Mouse (Mus musculus) layer of hippocampus, postnatal 36 days (tissue): ENCODE data around the gene Pik3c2g. TPM values are rescaled to one million over a fixed set of nuclear protein-coding genes. Genes with fewer than 3 reads are reported as not detected.

ENCODE experiments used
- DNase-seq, 2 experiments: peaks; one replicate each; pipeline ENCODE4 v3.0.0; 2022
- total RNA-seq, 2 experiments: library from RNA; stranded (reverse); gene quantifications; 2 replicates each; pipeline ENCODE4 v1.2.3; 2021

Pik3c2g gene
- under 1 TPM; 0.10 to 0.18 TPM for total RNA-seq

DNA sequence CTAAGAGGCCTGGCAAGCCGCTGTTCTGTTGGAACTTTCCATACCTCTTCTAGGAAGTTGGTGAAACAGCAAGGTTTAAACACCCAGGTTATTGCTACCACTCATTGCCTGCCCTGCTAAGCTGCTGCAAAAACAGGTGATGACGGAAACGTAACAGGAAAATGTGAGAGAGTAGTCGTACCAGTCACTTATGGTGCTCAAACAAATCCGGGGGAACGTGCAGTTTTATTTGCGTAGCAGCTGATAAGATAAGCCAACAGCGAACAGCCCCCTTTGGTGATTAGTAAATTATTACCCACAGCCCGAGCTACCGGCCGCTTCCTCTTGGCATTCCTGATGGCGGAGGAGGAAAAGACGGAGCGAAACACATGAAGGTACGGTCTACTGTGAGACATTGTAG, at the start of gene Pik3c2g:
Gene Pik3c2g, plus strand, starts transcription at position 330 of the 400 bp plus-strand sequence.
- DNase-seq, result no peak

DNA sequence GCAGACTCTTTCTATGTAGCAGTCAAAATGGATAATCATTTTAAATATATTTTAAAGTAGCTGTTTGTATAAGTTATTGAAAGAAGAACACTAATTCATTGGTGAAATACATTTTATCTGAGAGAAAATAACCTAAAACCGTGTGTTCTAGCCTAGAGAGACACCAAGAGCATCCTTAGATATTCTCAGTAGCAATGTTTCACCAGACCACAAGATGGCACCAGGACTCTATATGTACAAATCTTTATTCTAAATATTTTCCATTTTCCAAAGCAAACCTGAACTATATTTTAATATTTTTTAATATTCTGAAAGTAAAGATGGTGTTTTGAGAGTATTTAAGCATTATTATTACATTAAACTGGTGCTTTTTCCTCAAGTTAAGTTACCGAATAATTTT, 48.6 kb upstream of the Pik3c2g start:
- DNase-seq, result no peak

DNA sequence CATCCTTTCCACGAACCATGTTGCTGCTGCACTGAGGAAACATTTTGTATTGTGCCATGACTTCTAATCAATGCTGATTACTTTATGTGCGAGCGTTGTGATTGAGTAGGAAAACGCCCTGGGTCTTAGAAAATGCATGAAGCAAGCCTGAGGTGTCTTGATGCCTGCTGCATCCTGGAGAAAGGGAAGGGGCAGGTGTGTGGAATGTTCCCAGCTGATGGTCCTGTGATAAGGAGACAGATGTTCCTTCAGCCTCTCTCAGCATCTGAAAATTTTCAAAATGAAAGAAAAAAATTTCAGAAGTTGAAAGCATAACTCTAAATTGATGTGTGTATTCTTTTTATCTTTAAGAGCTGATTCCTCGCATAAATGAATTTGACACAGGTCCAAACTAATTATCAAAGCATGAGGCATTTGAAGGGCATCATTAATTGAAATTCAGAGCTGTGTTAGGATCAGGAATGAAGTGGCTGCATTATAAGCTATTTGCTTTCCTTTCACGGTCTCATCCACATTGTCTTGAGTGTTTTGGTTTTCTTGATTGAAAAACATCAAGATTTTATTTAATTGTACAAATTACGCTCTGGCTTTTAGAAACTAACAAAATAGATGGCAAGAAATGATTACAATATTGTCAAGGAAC, 31.4 kb upstream of the Pik3c2g start:
- DNase-seq, result no peak

DNA sequence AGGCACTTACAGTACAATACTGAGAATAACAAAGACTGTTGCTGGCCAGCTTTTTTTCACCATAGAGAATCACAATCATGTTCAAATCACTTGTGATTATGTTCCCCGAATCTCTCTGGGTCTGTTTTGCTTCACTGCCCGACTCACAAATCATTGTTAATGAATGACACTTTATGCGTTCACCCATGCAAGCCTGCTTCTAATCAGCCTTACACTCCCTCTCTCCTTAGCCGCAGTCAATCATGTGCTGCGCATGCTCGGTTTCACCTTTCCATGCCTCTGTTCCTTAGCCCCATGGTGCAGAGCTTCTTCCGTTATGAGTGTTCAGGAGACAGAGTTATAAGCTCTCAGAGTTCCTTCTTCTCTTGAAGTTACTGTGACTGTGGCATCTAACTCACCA, 17.8 kb upstream of the Pik3c2g start:
- DNase-seq, result no peak

DNA sequence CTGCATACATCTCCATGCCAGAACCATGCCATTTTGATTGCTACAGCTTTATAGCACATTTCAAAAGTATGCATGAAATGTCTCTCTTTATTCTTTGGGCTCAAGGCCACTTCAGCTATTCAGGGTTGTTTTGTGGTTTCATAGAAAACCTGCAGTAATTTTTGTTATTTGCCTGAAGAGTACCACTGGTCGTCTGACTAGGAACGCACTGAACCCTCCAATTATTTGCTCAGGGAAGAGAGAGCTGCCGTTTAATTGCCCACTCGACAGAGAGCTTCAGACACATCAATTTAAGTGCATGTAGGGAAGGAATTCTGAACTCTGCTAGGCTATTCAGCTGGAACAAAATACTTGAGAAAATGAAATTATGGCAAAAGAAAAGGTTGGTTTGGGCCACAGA, 11.2 kb upstream of the Pik3c2g start:
- DNase-seq, result no peak

DNA sequence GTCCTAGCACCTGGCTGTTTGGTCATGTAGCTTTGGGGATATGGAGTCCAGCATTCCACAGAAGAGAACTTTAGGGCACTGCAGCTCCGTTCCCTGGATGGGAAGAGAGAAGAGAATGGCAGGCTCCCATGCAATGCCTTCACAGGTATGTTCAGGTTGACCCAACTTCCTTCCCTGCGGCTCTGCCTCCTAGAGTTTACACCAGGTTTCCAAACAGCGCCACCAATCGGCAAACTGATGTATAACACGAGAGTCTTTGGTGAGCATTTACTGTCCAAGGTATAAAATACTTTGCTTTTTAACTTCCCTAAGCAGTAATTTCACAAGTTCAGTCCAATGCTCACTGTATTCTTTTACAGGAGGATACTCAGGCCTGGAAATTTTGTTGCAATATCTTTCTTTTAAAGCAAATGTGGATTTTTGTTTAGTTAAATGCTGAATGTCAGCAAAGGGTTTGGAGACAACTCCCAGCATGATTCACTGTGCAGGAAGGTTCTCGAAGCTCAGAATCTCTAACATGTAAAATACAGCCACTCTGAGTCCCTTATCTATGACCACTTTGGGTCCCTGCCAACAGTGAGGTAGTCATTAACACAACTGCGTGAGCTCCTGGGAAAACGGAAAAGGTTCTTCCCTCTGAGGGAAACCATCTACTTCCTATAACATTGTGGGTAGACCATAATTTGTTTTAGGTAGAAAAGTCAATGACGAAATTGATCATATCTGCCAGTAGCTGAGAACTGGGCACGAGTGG, 10.6 kb upstream of the Pik3c2g start:
- DNase-seq, result no peak

DNA sequence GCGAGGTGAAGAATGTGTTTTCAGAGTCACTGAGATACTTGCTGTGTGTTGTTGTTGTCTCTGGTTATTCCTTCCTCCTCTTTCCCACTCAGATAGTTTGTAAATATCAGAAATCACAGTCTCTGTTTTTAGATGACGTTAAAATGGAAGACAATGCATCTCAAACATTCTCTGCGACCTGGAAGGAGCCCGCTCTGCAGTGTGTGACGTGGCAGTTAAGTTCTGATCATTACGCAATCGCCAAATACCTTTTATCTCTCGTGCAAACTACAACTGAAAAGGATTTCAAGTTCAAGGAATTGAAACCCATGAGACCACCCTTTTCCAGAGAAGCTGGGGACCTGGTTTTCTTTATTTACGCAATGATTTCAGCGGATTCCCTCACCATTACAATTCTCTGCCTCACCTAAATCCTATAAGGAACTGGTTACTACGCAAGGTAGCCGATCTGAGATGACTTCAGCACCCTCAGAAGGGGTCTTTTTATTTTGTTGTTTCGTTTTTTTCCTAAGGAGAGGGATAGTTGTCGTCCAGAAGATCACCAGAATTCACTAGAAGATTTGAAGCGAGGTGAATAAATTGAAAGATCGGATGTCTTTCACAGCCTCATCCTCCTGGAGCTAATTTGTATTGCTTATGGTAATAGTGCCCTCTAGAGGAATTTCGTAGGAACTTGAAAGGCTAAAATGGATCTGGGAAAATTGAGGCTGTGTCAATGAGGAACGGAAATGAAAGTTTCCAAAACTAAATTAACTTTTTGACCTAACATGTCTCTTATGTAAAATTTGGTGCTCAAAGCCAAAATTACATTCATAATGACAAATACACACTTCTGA, 9.8 kb upstream of the Pik3c2g start:
- no peak for DNase-seq

DNA sequence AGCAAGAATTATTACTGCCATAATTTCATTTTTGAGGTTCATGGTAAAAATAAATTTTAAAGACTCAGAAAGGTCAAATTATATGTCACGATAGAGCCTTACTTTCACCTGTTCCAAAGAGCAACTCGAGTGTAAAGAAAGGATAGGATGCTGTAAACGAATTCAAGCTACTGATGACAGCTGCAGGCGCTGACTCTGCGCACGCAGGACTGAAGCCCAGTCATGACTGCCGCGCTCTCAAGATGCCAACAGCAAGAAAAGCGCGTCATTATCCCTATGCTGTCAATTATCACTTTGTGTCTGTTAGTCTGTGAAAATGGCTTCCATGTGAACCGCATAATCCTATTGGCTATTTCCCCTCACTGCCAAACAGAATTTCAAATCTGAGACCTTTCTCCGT, 457 bp downstream of the Pik3c2g start:
- DNase-seq, result no peak

DNA sequence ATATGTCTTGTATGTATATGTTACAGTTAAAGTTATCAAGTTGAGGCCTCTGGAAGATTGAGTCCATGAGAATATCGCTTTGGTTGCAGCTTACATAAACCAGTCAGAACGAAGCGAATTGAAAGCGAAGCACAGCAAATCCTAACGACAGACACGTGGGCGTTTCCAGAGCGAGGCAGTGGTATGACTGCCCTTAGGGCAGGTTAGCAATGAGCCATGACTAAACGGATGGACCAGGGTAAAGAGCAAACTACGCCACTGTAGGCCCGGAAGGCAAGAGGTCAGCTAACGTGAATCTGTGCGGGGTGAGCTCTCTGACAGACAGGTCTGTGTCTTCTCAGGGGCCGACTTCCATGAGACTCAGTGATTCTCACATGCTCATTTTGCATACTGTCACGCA, 1.4 kb downstream of the Pik3c2g start:
- no peak for DNase-seq

DNA sequence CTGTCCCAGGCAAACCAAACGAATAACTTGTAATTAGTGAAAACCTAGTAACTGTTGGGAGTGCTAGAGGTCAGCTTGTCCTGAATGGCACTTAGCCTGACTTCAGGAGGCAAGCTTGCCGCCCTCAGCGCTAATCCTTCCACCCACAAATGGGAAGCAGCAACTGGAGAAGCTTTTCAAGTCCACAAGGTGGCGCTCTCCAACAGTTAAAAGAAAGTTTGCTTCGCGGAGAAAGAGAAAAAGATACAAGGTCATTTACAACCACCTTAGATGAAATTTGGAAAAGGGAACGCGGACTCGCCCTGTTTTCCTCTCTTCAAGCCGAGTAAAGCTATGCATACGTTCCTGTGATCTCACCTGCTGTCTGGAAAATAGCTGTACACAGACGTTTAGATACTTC, 2.3 kb downstream of the Pik3c2g start:
- DNase-seq, result peak; percentile 25 to 34

DNA sequence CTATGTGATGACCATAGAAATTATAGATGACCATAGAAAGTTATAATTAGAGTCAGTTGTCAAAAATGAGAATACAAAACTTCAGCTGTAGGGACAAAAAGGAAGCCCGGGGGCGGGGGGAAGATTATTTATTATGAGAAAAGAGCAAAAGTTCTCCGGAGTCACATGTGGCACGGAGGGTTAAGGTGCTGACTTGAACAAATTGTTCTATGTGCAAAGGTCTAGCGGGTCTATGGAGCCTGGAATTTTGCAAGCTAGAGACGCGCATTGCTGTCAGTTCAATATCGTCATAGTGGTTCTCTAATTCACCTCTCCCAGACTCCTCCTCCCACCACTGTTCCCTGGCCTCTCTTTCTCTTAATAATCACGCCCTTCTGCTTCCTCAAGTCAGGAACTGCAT, 2.8 kb downstream of the Pik3c2g start:
- no peak for DNase-seq

DNA sequence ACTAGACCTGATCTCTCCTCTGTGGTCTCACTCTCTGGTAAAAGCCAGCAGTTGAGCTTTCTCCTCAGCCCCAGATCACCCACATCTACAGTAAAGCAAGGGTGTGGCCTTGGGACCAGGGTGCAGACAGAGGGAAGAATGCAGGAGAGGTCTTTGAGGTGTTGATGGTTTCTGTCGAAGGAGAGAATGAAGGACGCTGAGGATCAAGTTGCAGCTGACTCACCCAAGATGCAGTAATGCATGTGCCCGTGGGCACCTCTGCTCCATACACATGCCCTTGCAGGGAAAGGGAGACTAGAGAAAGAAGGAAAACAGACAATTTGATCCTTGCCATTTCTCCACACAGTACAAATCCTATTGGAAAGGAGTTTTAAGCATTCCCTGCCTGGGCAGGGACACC, 5.1 kb downstream of the Pik3c2g start:
- DNase-seq, result no peak

DNA sequence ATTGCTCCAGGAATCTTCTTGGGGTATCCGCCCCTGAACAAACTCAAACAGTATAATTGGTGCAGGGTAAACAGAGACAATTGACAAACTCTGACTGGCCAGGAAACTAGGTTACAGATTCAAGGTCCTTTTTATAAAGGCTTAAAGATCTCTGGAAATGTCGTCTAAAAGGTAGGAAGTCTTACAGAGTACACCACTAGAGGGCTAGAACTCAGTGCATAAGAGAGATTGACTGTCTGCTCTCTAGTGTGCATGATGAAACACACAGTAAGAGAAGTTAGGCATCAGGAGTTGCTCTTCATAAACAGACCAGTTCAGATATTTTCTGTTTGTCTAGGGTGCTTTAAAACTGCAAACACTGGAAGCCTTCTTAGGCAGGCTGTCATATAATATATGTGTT, 9.4 kb downstream of the Pik3c2g start:
- no peak for DNase-seq

DNA sequence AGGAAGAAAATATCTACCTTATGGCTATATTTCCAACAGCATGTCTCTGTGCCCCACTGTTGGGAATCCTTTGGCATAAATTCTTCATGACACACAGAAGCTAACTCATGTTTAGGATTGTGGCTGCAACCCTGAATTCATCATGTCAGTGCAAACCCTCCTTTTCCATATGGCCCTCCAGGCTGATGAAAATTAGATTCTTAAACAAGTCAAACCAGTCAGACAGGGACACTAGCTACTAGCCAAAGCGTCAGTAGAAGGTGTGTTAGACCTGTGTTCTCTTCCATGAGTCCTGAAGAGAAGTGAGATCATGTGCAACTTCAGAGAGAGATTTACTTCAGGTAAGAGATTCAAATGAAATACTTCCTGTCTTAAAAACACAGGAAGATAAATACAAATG, 12.2 kb downstream of the Pik3c2g start:
- no peak for DNase-seq

DNA sequence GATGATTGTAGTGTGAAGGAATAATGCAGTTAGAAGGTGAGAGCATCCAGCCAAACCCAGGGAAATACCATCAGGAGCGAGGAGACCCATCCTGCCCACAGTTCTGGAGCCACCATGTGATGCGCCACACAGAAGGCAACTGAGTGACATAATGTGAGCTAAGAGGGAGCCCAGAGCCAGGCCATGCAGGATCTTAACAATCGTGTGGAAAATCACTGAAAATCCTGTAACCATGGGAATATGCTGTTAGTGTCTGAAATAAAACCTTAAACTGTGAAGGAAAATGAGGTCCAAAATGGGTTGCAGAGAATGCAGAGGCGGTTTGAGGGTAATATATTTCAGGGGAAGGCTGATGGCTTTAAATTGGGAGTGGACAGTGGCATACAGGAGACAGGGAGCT, 31.8 kb downstream of the Pik3c2g start:
- DNase-seq, result no peak

DNA sequence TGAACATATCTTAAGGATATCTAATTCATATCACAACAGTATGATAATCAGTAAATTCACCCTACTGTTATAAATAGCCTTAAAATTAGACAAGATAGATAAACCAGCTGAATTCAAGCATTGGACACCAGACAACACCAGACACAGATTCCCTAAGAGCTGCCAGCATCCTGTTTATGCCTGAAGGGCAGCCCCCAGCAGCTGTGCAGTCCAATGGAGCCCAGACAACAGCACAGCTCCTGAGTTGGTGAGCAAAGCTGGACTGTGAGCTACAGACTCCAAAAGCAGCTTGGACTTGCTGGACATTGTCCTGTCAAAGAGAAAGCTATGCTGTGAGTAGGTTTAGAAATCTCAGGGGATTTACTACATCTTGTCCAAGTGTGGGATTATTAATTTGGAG, 37.7 kb downstream of the Pik3c2g start:
- no peak for DNase-seq

DNA sequence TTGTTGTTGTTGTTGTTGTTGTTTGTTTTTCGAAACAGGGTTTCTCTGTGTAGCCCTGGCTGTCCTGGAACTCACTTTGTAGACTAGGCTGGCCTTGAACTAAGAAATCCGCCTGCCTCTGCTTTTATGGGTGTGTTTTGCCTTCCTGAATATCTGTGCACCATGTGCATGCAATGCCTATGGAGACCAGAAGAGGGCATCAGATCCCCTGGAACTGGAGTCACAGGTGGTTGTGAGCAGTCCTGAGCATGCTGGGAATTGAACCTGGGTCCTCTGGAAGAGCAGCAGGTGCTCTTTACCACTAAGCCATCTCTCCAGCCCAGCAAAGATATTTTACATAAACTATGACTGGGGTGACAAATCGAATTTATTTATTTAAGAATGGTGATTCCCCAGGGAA, 47.5 kb downstream of the Pik3c2g start:
- DNase-seq, result no peak

DNA sequence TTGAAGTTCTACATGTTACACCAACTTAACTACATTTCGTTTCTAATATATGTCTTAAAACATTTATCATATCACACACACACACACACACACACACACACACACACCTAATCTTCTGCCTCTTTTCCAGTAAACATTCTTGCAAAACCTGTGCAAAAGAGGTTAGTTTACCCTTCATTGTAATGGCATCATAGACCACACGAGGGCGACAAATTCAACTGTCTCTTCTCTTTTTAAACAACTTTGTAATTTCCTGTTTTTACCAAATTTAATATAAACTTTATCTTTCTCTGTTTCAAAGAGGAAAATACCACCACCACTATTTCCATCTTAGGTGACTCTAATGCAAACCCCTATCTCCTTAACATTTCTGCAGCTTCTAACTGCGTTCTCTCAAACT, 68.4 kb downstream of the Pik3c2g start:
- peak in 1 of 2 experiments; percentile 9 for DNase-seq

DNA sequence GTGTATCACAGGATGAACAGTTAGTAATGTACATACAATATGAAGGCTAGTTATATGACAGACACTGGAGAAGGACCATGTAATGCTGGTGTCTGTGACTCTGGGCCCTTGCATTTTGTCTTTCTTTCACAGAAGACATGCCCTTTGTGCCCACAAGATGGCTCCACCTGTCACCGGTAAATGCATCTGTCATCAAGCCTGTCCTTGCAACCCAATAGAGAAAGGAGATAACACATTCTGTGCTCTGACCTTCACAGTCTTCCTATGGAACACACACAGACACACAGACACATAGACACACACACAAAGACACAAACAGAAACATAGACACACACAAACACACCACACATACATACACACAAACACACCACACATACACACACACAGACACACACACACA, 75.4 kb downstream of the Pik3c2g start:
- DNase-seq, result peak in 1 of 2 experiments; percentile 11

DNA sequence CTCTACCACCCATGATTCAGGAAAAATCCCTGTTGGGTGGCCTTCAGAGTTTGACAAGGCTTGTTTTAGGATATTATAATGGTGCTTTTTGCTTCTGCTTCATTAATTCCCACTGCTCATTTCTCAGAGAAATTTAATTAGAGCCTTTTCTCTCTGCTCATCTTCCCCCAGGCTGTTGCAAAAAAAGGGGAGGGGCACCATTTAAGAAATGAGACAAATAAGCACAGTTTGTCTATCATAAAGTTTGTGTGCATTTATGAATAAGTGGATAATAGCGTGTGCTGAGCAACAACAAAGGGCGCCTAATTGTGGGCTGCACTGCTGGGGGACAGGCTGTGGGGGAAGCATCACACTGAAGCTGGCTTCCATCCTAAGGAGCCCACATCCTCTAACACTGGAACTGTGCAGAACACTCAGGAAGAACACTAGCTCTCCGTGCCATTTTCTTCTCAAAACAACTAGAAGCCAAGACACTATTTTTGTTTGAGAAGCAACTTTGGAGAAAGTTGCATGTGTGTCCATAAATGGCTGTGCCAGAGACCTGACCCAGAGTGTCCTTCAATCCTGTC, 131.5 kb downstream of the Pik3c2g start:
- DNase-seq, result no peak

DNA sequence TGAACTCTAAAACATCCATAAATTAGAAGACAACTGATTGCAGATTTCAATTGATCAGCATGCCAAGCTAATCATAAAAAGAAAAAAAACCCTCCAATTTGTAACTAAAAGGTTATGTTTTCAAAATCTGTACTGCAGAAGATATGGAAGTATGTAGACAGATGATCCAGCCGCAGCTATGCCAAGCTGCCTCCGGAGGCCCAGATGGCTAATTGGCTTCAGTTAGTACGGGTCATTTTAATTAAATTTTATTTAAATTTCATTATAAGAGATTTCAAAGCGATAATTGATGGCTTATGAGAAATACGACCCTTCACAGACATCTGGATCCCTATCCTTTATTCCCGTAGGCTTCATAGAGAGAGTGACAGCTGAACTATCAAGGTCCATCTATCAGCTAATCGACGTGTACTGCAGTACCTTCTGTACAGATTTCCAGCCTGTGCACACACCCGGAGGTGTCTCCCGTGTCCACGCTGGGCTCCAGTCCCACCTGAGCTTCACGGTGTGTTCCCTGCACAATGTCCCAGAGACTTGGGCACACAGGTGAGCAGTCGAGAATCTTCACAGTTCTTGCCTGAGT, 132.7 kb downstream of the Pik3c2g start:
- DNase-seq, result no peak

DNA sequence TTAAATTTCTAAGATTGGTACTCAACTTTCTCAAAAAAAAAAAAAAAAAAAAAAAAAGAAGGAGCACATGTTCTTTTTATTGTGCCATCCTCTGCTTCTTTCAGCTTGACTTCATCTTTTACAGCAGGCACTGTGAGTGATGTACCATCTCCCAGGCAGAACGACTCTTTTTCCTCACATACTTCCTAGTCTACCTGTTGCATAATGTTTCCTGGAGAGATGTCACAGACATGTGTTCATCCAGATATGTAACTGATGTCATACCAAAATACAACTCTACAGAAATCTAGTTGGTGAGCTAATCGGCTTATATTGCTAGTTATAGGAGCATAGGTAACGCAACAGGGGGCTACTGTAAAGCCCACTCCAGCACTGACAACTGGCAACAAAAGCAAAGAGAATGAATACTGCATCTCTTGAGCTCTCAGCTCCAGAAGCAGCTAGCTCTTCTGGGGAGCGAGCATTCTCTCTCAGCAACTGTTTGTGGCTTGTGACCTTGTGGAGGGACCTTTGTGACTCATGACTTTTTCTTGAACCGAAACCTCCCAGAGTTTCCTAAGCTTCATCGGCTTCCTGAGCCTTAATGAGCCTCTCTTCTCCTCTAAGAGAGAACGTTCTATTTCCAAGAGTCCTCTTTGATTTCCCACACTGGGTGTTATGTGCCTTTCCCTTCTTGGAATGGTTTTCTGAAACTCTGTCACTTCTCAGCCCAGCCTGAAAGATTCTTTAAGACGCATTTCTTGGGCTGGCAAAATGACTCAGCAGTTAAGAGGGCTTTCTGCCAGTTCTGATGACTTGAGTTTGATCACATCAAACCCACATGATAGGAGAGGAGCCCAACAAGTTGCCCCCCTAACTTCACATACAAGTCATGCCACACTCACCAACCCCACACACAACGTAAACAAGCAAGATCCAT, 148.9 kb downstream of the Pik3c2g start:
- no peak for DNase-seq
